Mouse (Mus musculus) kidney, adult 10 weeks (tissue): ENCODE measurements around the gene Hist1h2bg. TPM values are rescaled to one million over a fixed set of nuclear protein-coding genes. Genes with fewer than 3 reads are reported as not detected.

Experiments used
- polyA plus RNA-seq: library from polyadenylated mRNA; stranded (reverse); fragments of 350-450 nt; fragmentation: Illumina TruSeq; extraction: RNeasy Lipid Tissue Mini Kit (QIAGEN cat#74804); gene quantifications from one replicate; pipeline ENCODE4 v1.2.3, GENCODE M21; 2014; ENCODE audit warnings: low read depth, low replicate concordance

The Hist1h2bg gene
- polyA plus RNA-seq, 1 experiment from 2014 or later: not detected

Other genes with a start within 250 kb of the Hist1h2bg start
- gene Zfp322a, start 202.2 kb upstream of the Hist1h2bg start, polyA plus RNA-seq: 57.7 TPM
- 2.4 TPM for gene Abt1, start 147.5 kb upstream of the Hist1h2bg start, polyA plus RNA-seq
- not detected for gene Btn1a1, start 105.5 kb upstream of the Hist1h2bg start, polyA plus RNA-seq
- gene Btn2a2, start 82.5 kb upstream of the Hist1h2bg start, polyA plus RNA-seq: not detected
- gene Hist1h4h, start 40.3 kb upstream of the Hist1h2bg start, polyA plus RNA-seq: not detected
- gene Hist1h2af, start 37.5 kb upstream of the Hist1h2bg start, polyA plus RNA-seq: not detected
- gene Hist1h3g, start 36.0 kb upstream of the Hist1h2bg start, polyA plus RNA-seq: not detected
- gene Hist1h2bh, start 28.0 kb upstream of the Hist1h2bg start, polyA plus RNA-seq: 1.2 TPM
- not detected for gene Hist1h3f, start 27.3 kb upstream of the Hist1h2bg start, polyA plus RNA-seq
- not detected for gene Hist1h4f, start 19.7 kb upstream of the Hist1h2bg start, polyA plus RNA-seq
- gene Hist1h1d, start 18.1 kb upstream of the Hist1h2bg start, polyA plus RNA-seq: 3.8 TPM
- gene Hist1h3e, start 9.0 kb upstream of the Hist1h2bg start, polyA plus RNA-seq: not detected
- not detected for gene Hist1h2ae, start 176 bp upstream of the Hist1h2bg start, polyA plus RNA-seq
- gene Hist1h2bf, start 2.8 kb downstream of the Hist1h2bg start, polyA plus RNA-seq: not detected
- gene Hist1h2ad, start 3.0 kb downstream of the Hist1h2bg start, polyA plus RNA-seq: not detected
- 0.49 TPM for gene Hist1h3d, start 4.4 kb downstream of the Hist1h2bg start, polyA plus RNA-seq
- gene Hist1h4d, start 10.2 kb downstream of the Hist1h2bg start, polyA plus RNA-seq: 0.40 TPM
- 17.8 TPM for gene Hist1h2be, start 49.7 kb downstream of the Hist1h2bg start, polyA plus RNA-seq
- gene Hist1h1e, start 51.2 kb downstream of the Hist1h2bg start, polyA plus RNA-seq: 7.7 TPM
- gene Hist1h2ac, start 112.6 kb downstream of the Hist1h2bg start, polyA plus RNA-seq: 3.4 TPM
- 366 TPM for gene Hist1h2bc, start 112.8 kb downstream of the Hist1h2bg start, polyA plus RNA-seq
- not detected for gene Hist1h1t, start 124.4 kb downstream of the Hist1h2bg start, polyA plus RNA-seq
- 6.6 TPM for gene Hist1h4c, start 127.1 kb downstream of the Hist1h2bg start, polyA plus RNA-seq
- gene Hfe, start 139.5 kb downstream of the Hist1h2bg start, polyA plus RNA-seq: 29.7 TPM
- 67.6 TPM for gene Hist1h1c, start 167.4 kb downstream of the Hist1h2bg start, polyA plus RNA-seq
- gene Hist1h3c, start 174.2 kb downstream of the Hist1h2bg start, polyA plus RNA-seq: not detected
- gene Hist1h2bb, start 175.3 kb downstream of the Hist1h2bg start, polyA plus RNA-seq: not detected
- not detected for gene Hist1h2ab, start 179.7 kb downstream of the Hist1h2bg start, polyA plus RNA-seq
- not detected for gene Hist1h3b, start 180.9 kb downstream of the Hist1h2bg start, polyA plus RNA-seq
- not detected for gene Hist1h4b, start 185.6 kb downstream of the Hist1h2bg start, polyA plus RNA-seq
- not detected for gene Hist1h4a, start 189.8 kb downstream of the Hist1h2bg start, polyA plus RNA-seq
- not detected for gene Hist1h3a, start 191.0 kb downstream of the Hist1h2bg start, polyA plus RNA-seq
- not detected for gene Hist1h1a, start 192.3 kb downstream of the Hist1h2bg start, polyA plus RNA-seq
- not detected for gene Trim38, start 198.5 kb downstream of the Hist1h2bg start, polyA plus RNA-seq
- gene Slc17a2, start 235.6 kb downstream of the Hist1h2bg start, polyA plus RNA-seq: 23.4 TPM